Comparison of ENCODE assay signal across 7 mouse cellular contexts in the genomic region with DNA sequence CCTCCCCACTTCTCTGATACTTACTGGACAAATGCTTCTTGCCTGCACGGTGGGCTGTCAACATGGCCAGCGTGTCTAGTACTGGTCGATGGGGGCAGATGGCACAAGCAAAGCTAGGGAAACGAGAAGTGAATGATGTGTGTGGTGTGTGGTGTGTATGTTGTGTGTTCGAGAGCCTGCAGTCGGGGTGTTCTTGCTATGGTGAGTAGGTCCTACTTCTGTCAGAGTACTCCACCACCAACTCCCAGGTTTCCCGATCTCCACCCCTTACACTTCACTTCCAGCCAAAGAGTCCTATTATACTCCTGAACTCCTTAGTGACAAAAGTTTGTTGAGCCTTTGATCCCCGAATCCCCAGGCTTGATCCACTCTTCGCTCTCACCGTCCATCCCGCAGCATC. TPM values are rescaled to one million over a fixed set of nuclear protein-coding genes. Genes with fewer than 3 reads are reported as not detected.
A peak's percentile ranks its signal among the peaks of the same experiment; 100 is the strongest.
DNase-seq lines count a peak whose midpoint lies in the region; ATAC-seq lines count a peak whose summit lies in the region.

No protein-coding gene starts in this region.

- peak; percentile 11; the same call in 1 of the 2 replicates for ATAC-seq in neural tube, embryonic 11.5 days (ENCODE audit: insufficient read depth, low FRiP score, low TSS enrichment)
- peak; percentile 10; the same call in 1 of the 2 replicates for ATAC-seq in forebrain, embryonic 12.5 days (ENCODE audit: low FRiP score)
- ATAC-seq in limb, embryonic 13.5 days (ENCODE audit: low FRiP score, low read depth), result no peak
- ATAC-seq in stomach, embryonic 14.5 days (ENCODE audit: insufficient number of reproducible peaks, insufficient read depth, low FRiP score, low read depth), result no peak

- H3K27ac ChIP-seq in neural tube, embryonic 11.5 days (ENCODE audit: low read depth, low read length), result no peak overlapping the region
- peak overlapping the region; percentile 73; the same call in 1 of the 2 replicates for H3K27ac ChIP-seq in forebrain, embryonic 12.5 days
- peak overlapping the region; percentile 63; the same call in 1 of the 2 replicates for H3K27ac ChIP-seq in limb, embryonic 13.5 days
- no peak overlapping the region for H3K27ac ChIP-seq in stomach, embryonic 14.5 days (ENCODE audit: low read length)

- peak overlapping the region; percentile 60 for H3K4me3 ChIP-seq in neural tube, embryonic 11.5 days (ENCODE audit: low read depth, low read length)
- peak overlapping the region; percentile 57 for H3K4me3 ChIP-seq in forebrain, embryonic 12.5 days (replicated peaks)
- peak overlapping the region; percentile 66 for H3K4me3 ChIP-seq in limb, embryonic 13.5 days
- peak overlapping the region; percentile 44 for H3K4me3 ChIP-seq in stomach, embryonic 14.5 days (ENCODE audit: low read depth, low read length)

- peaks cover 12% of the 10 kb centered on the region for H3K4me1 ChIP-seq in neural tube, embryonic 11.5 days (ENCODE audit: control insufficient read depth, insufficient read depth, low read length)
- peaks cover 16% of the 10 kb centered on the region for H3K4me1 ChIP-seq in forebrain, embryonic 12.5 days
- peaks cover 22% of the 10 kb centered on the region for H3K4me1 ChIP-seq in limb, embryonic 13.5 days
- 0 out of 2 replicates have a peak, but pooled peaks cover 11% of the 10 kb centered on the region for H3K4me1 ChIP-seq in stomach, embryonic 14.5 days (ENCODE audit: control insufficient read depth, insufficient read depth, low read length)

- 62% methylated on average over 11 of the region's 11 CpGs for WGBS in neural tube, embryonic 11.5 days
- 59% methylated on average over 11 of the region's 11 CpGs for WGBS in forebrain, embryonic 12.5 days
- 55% methylated on average over 11 of the region's 11 CpGs for WGBS in limb, embryonic 13.5 days
- WGBS in stomach, embryonic 14.5 days, result 51% methylated on average over 11 of the region's 11 CpGs

- H3K27me3 ChIP-seq in neural tube, embryonic 11.5 days (ENCODE audit: control insufficient read depth, insufficient read depth, low read length), result no peaks in the 10 kb centered on the region
- no peaks in the 10 kb centered on the region for H3K27me3 ChIP-seq in forebrain, embryonic 12.5 days
- H3K27me3 ChIP-seq in limb, embryonic 13.5 days, result no peaks in the 10 kb centered on the region
- no peaks in the 10 kb centered on the region for H3K27me3 ChIP-seq in stomach, embryonic 14.5 days (ENCODE audit: control insufficient read depth, insufficient read depth, low read length)

- no peak for DNase-seq in neural tube, embryonic 11.5 days (ENCODE audit: low spot score)
- no peak for DNase-seq in neural tube, embryonic 10.5 days (ENCODE audit: extremely low spot score, low spot score)
- DNase-seq in layer of hippocampus, adult 18-20 months (ENCODE audit: low spot score in 2 of 2), result no peak
- no peak for DNase-seq in cerebellum, adult 9-11 months

- H3K9ac ChIP-seq in neural tube, embryonic 11.5 days (ENCODE audit: low read length), result peak overlapping the region; percentile 73
- H3K9ac ChIP-seq in forebrain, embryonic 12.5 days, result peak overlapping the region; percentile 80
- H3K9ac ChIP-seq in limb, embryonic 13.5 days, result peak overlapping the region; percentile 83
- peak overlapping the region; percentile 45; the same call in 1 of the 2 replicates for H3K9ac ChIP-seq in stomach, embryonic 14.5 days (replicated peaks; ENCODE audit: low read depth, low read length)

- no peaks in the 10 kb centered on the region for H3K36me3 ChIP-seq in neural tube, embryonic 11.5 days (ENCODE audit: control insufficient read depth, insufficient read depth, low read length)
- peaks cover 31% of the 10 kb centered on the region for H3K36me3 ChIP-seq in forebrain, embryonic 12.5 days (replicated peaks)
- peaks cover 42% of the 10 kb centered on the region for H3K36me3 ChIP-seq in limb, embryonic 13.5 days
- H3K36me3 ChIP-seq in stomach, embryonic 14.5 days (ENCODE audit: control insufficient read depth, insufficient read depth, low read length), result peaks cover 3% of the 10 kb centered on the region; the same call in 1 of the 2 replicates

- peak overlapping the region; percentile 66 for H3K4me2 ChIP-seq in neural tube, embryonic 11.5 days (ENCODE audit: low read depth)
- peak overlapping the region; percentile 78 for H3K4me2 ChIP-seq in forebrain, embryonic 12.5 days
- peak overlapping the region; percentile 86 for H3K4me2 ChIP-seq in limb, embryonic 13.5 days (replicated peaks)
- H3K4me2 ChIP-seq in stomach, embryonic 14.5 days (replicated peaks; ENCODE audit: low read depth, low read length), result peak overlapping the region; percentile 53

- H3K9me3 ChIP-seq in neural tube, embryonic 11.5 days (ENCODE audit: control insufficient read depth, low read length), result no peaks in the 10 kb centered on the region
- no peaks in the 10 kb centered on the region for H3K9me3 ChIP-seq in forebrain, embryonic 12.5 days
- H3K9me3 ChIP-seq in limb, embryonic 13.5 days, result no peaks in the 10 kb centered on the region
- H3K9me3 ChIP-seq in stomach, embryonic 14.5 days (ENCODE audit: control insufficient read depth, low read depth, low read length), result no peaks in the 10 kb centered on the region

RNA-seq across cellular contexts. Expression of a gene that starts 0.6 kb away (rescaled TPM):
- polyA plus RNA-seq in neural tube, embryonic 11.5 days (2014; fragmentation: Nextera tagmentation; extraction: Ambion mirVana), result 85.0 and 89.6 TPM in 2 replicates
- 84.6 and 95.1 TPM in 2 replicates for polyA plus RNA-seq in forebrain, embryonic 12.5 days (2016; fragmentation: Nextera tagmentation; extraction: Ambion mirVana)
- 82.4 and 84.4 TPM in 2 replicates for polyA plus RNA-seq in limb, embryonic 13.5 days (2015; fragmentation: Nextera tagmentation; extraction: Ambion mirVana)
- 67.7 and 73.7 TPM in 2 replicates for polyA plus RNA-seq in stomach, embryonic 14.5 days (2014; fragmentation: Nextera tagmentation; extraction: Ambion mirVana)
- total RNA-seq in layer of hippocampus, adult 18-20 months (2021), result 10 to 100 TPM; 43.5 to 48.9 TPM

RNA-seq across cellular contexts. Expression of a gene that starts 0.7 kb away (rescaled TPM):
- polyA plus RNA-seq in neural tube, embryonic 11.5 days (2014; fragmentation: Nextera tagmentation; extraction: Ambion mirVana), result 15.5 and 17.9 TPM in 2 replicates
- polyA plus RNA-seq in forebrain, embryonic 12.5 days (2016; fragmentation: Nextera tagmentation; extraction: Ambion mirVana), result 19.7 and 21.1 TPM in 2 replicates
- 19.1 and 19.6 TPM in 2 replicates for polyA plus RNA-seq in limb, embryonic 13.5 days (2015; fragmentation: Nextera tagmentation; extraction: Ambion mirVana)
- polyA plus RNA-seq in stomach, embryonic 14.5 days (2014; fragmentation: Nextera tagmentation; extraction: Ambion mirVana), result 9.2 and 10.9 TPM in 2 replicates
- 10 to 100 TPM; 16.1 to 16.5 TPM for total RNA-seq in layer of hippocampus, adult 18-20 months (2021)

RNA-seq across cellular contexts. Expression of a gene that starts 8.9 kb away (rescaled TPM):
- 0.57 and 1.0 TPM in 2 replicates for polyA plus RNA-seq in neural tube, embryonic 11.5 days (2014; fragmentation: Nextera tagmentation; extraction: Ambion mirVana)
- polyA plus RNA-seq in forebrain, embryonic 12.5 days (2016; fragmentation: Nextera tagmentation; extraction: Ambion mirVana), result 0.97 and 1.1 TPM in 2 replicates
- polyA plus RNA-seq in limb, embryonic 13.5 days (2015; fragmentation: Nextera tagmentation; extraction: Ambion mirVana), result 1.9 and 2.5 TPM in 2 replicates
- polyA plus RNA-seq in stomach, embryonic 14.5 days (2014; fragmentation: Nextera tagmentation; extraction: Ambion mirVana), result 0.83 and 1.8 TPM in 2 replicates
- under 1 TPM; 0.48 to 0.82 TPM for total RNA-seq in layer of hippocampus, adult 18-20 months (2021)

RNA-seq across cellular contexts. Expression of a gene that starts 9.0 kb away (rescaled TPM):
- 1.4 and 1.5 TPM in 2 replicates for polyA plus RNA-seq in neural tube, embryonic 11.5 days (2014; fragmentation: Nextera tagmentation; extraction: Ambion mirVana)
- 1.5 and 2.0 TPM in 2 replicates for polyA plus RNA-seq in forebrain, embryonic 12.5 days (2016; fragmentation: Nextera tagmentation; extraction: Ambion mirVana)
- 2.6 and 3.1 TPM in 2 replicates for polyA plus RNA-seq in limb, embryonic 13.5 days (2015; fragmentation: Nextera tagmentation; extraction: Ambion mirVana)
- 4.2 and 4.7 TPM in 2 replicates for polyA plus RNA-seq in stomach, embryonic 14.5 days (2014; fragmentation: Nextera tagmentation; extraction: Ambion mirVana)
- total RNA-seq in layer of hippocampus, adult 18-20 months (2021), result 1 to 10 TPM; 2.6 to 3.1 TPM

RNA-seq across cellular contexts. Expression of a gene that starts 22.4 kb away (rescaled TPM):
- 243 and 248 TPM in 2 replicates for polyA plus RNA-seq in neural tube, embryonic 11.5 days (2014; fragmentation: Nextera tagmentation; extraction: Ambion mirVana)
- 242 and 252 TPM in 2 replicates for polyA plus RNA-seq in forebrain, embryonic 12.5 days (2016; fragmentation: Nextera tagmentation; extraction: Ambion mirVana)
- polyA plus RNA-seq in limb, embryonic 13.5 days (2015; fragmentation: Nextera tagmentation; extraction: Ambion mirVana), result 216 and 217 TPM in 2 replicates
- polyA plus RNA-seq in stomach, embryonic 14.5 days (2014; fragmentation: Nextera tagmentation; extraction: Ambion mirVana), result 139 and 156 TPM in 2 replicates
- 10 to 100 TPM; 46.7 to 48.2 TPM for total RNA-seq in layer of hippocampus, adult 18-20 months (2021)

Comparison
In these comparisons a context has a peak if more than half of its experiments do, and no peak if none do; other contexts are left out.
1. ATAC-seq: peak in neural tube, embryonic 11.5 days (single experiment) and forebrain, embryonic 12.5 days (single experiment); none in limb, embryonic 13.5 days (single experiment) and stomach, embryonic 14.5 days (single experiment).
2. H3K27ac ChIP-seq: peak in forebrain, embryonic 12.5 days (single experiment) and limb, embryonic 13.5 days (single experiment); none in neural tube, embryonic 11.5 days (single experiment) and stomach, embryonic 14.5 days (single experiment).
3. Peak in every context shown above with its lines, with median percentiles within 50 percentile points of each other: H3K4me2 ChIP-seq, H3K4me3 ChIP-seq and H3K9ac ChIP-seq.